Mouse (Mus musculus) heart, adult 2 months (tissue): ENCODE results near the gene Mettl27.

Source experiments
- CTCF ChIP-seq: fragments of 200-600 bp; IDR thresholded peaks from 2 replicates; pipeline ENCODE4 v1.8.1; 2022; ENCODE audit warnings: antibody characterized with exemption, mild to moderate bottlenecking, moderate library complexity
- EP300 ChIP-seq: fragments of 200-500 bp; IDR thresholded peaks from 2 replicates; pipeline ENCODE4 v1.6.1; 2011; ENCODE audit warnings: low read depth, low read length, control low read depth; ENCODE audit not compliant: insufficient read depth
- POLR2A ChIP-seq: fragments of 200-500 bp; IDR thresholded peaks from 2 replicates; pipeline ENCODE4 v1.6.1; 2011; ENCODE audit warnings: mild to moderate bottlenecking, low read depth, low read length, control low read depth; ENCODE audit not compliant: insufficient read depth

- TF ChIP-seq EP300 (no peak), POLR2A (no peak), CTCF (no peak)
Measured at GRCm38 (mm10) chr5:134989166-134989565, 57.0 kb downstream of the Mettl27 start.
